Mouse (Mus musculus) lung, postnatal 0 days (tissue): Measurements from ENCODE around the gene Cdip1.

Experiments used
- CTCF ChIP-seq: IDR thresholded peaks from 2 replicates; pipeline ENCODE4 v1.5.1; 2016; ENCODE audit warnings: antibody characterized with exemption, mild to moderate bottlenecking
- EP300 ChIP-seq: IDR thresholded peaks from 2 replicates; pipeline ENCODE4 v1.6.1; 2016; ENCODE audit warnings: antibody characterized with exemption, mild to moderate bottlenecking, control low read depth

DNA sequence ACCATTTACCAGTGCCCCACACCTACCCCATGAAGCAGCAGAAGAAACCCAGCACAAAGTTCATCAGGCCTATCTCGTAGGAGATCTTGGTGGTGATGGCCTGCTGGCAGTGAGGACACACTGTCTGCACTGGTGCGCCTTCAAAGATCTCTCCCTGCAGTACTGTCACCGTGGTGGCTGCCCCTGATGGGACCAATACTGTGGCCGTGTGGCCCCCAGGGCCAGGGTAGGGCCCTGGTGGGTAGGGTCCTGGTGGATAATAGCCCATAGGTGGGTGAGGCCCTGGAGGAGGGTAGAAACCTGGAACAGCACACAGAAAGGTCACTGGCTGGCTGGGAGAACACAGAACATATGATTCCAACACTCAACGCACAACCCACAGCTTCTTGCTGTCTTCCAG lies 21.4 kb downstream of the Cdip1 start:
- TF ChIP-seq CTCF: no peak
- no peak for TF ChIP-seq EP300
